Mouse (Mus musculus) cerebellum, postnatal 25 days (tissue): ENCODE results near the gene Olah.
"Not testable (repeated sequence)": the region's sequence is repeated elsewhere in the genome, so short reads cannot be mapped to it uniquely, and the experiment has no call there.

Experiments
- DNase-seq, 2 experiments: peaks; one replicate each; pipeline ENCODE4 v3.0.0; 2021; ENCODE audit warnings: mixed read lengths in 2 of 2

Olah gene

GRCm38 (mm10) chr2:3397110-3397509 lies at the start of gene Olah:
Gene Olah (minus strand): TSS chr2:3397210.
- DNase-seq: not testable (repeated sequence)

- DNase-seq: no peak
Measured at GRCm38 (mm10) chr2:3445984-3446383, 49.0 kb upstream of the Olah start.

- DNase-seq: peak; percentile 16 to 42
Measured at GRCm38 (mm10) chr2:3444206-3444605, 47.2 kb upstream of the Olah start.

GRCm38 (mm10) chr2:3437956-3438355 lies 40.9 kb upstream of the Olah start:
- DNase-seq: no peak

- no peak for DNase-seq
Measured at GRCm38 (mm10) chr2:3435369-3436061, 38.5 kb upstream of the Olah start.

- DNase-seq: no peak
Measured at GRCm38 (mm10) chr2:3430956-3431355, 33.9 kb upstream of the Olah start.

- no peak for DNase-seq
Measured at GRCm38 (mm10) chr2:3424579-3424910, 27.5 kb upstream of the Olah start.

- peak; percentile 82 to 87 for DNase-seq
Measured at GRCm38 (mm10) chr2:3423841-3424578, 27.0 kb upstream of the Olah start, which contains the start of gene Dclre1c. Gene Dclre1c (plus strand): TSS chr2:3424131.

GRCm38 (mm10) chr2:3422548-3422947 lies 25.5 kb upstream of the Olah start, which contains the start of gene Meig1:
Gene Meig1 (minus strand): TSS chr2:3422648.
- no peak for DNase-seq

- no peak for DNase-seq
Measured at GRCm38 (mm10) chr2:3420157-3420556, 23.1 kb upstream of the Olah start.

GRCm38 (mm10) chr2:3418883-3419431 lies 21.9 kb upstream of the Olah start:
- peak; percentile 92 to 96 for DNase-seq

- no peak for DNase-seq
Measured at GRCm38 (mm10) chr2:3415676-3416075, 18.7 kb upstream of the Olah start.

- DNase-seq: peak; percentile 52 to 75
Measured at GRCm38 (mm10) chr2:3414241-3414640, 17.2 kb upstream of the Olah start.

GRCm38 (mm10) chr2:3407756-3408155 lies 10.7 kb upstream of the Olah start:
- no peak for DNase-seq

GRCm38 (mm10) chr2:3405981-3406380 lies 9.0 kb upstream of the Olah start:
- no peak for DNase-seq

- no peak for DNase-seq
Measured at GRCm38 (mm10) chr2:3391945-3392344, 5.1 kb downstream of the Olah start.

GRCm38 (mm10) chr2:3387105-3387860 lies 9.7 kb downstream of the Olah start:
- DNase-seq: no peak

- DNase-seq: no peak
Measured at GRCm38 (mm10) chr2:3365127-3365526, 31.9 kb downstream of the Olah start.

GRCm38 (mm10) chr2:3361067-3361466 lies 35.9 kb downstream of the Olah start:
- DNase-seq: no peak

- DNase-seq: no peak
Measured at GRCm38 (mm10) chr2:3357887-3358286, 39.1 kb downstream of the Olah start.

- no peak for DNase-seq
Measured at GRCm38 (mm10) chr2:3356311-3356710, 40.7 kb downstream of the Olah start.

GRCm38 (mm10) chr2:3355793-3356192 lies 41.2 kb downstream of the Olah start:
- no peak for DNase-seq

- DNase-seq: no peak
Measured at GRCm38 (mm10) chr2:3353160-3353559, 43.9 kb downstream of the Olah start.
